Mouse (Mus musculus) neural tube, embryonic 14.5 days (tissue): ENCODE data around the gene Pecr. TPM values are rescaled to one million over a fixed set of nuclear protein-coding genes. Genes with fewer than 3 reads are reported as not detected.
A peak's percentile ranks its signal among the peaks of the same experiment; 100 is the strongest.

Experiments used
- ATAC-seq: fragments of 200-750 bp; cut with Nextera tagmentation; 2 replicates; pipeline ENCODE4 v1.8.0; 2017; ENCODE audit warnings: low read depth, mild to moderate bottlenecking, moderate TSS enrichment, moderate library complexity
- H3K27ac ChIP-seq: fragments of 300-500 bp; sonication (generic); 2 replicates; pipeline ENCODE4 v1.5.1; 2014; ENCODE audit warnings: low read depth, mild to moderate bottlenecking, control low read depth, low read length, moderate library complexity, mixed read lengths
- H3K27me3 ChIP-seq: fragments of 300-500 bp; sonication (generic); 2 replicates; pipeline ENCODE4 v1.6.1; 2014; ENCODE audit warnings: low read length; ENCODE audit not compliant: control insufficient read depth, insufficient read depth
- H3K36me3 ChIP-seq: fragments of 300-500 bp; sonication (generic); 2 replicates; pipeline ENCODE4 v1.6.1; 2014; ENCODE audit warnings: low read length, mixed read lengths; ENCODE audit not compliant: control insufficient read depth, insufficient read depth
- H3K4me1 ChIP-seq: fragments of 300-500 bp; sonication (generic); 2 replicates; pipeline ENCODE4 v1.6.1; 2014; ENCODE audit warnings: low read length; ENCODE audit not compliant: control insufficient read depth, insufficient read depth
- H3K4me2 ChIP-seq: fragments of 300-500 bp; sonication (generic); 2 replicates; pipeline ENCODE4 v1.6.1; 2014; ENCODE audit warnings: mild to moderate bottlenecking, low read depth, low read length, control low read depth
- H3K4me3 ChIP-seq: fragments of 300-500 bp; sonication (generic); 2 replicates; pipeline ENCODE4 v1.5.1; 2014; ENCODE audit warnings: low read depth, low read length, control low read depth, mixed read lengths
- H3K9ac ChIP-seq: fragments of 300-500 bp; sonication (generic); replicated peaks from 2 replicates; pipeline ENCODE4 v1.6.1; 2014; ENCODE audit warnings: low read depth, mild to moderate bottlenecking, control low read depth, low read length, mixed read lengths
- H3K9me3 ChIP-seq: fragments of 300-500 bp; sonication (generic); 2 replicates; pipeline ENCODE4 v1.6.1; 2016; ENCODE audit warnings: low read length; ENCODE audit not compliant: control insufficient read depth
- WGBS: fragments of 180-500 bp; shearing (Covaris S2); extraction: QIAGEN DNeasy Blood & Tissue Kit; methylation state at CpG from one replicate; pipeline ENCODE4 v1.1.7; 2014; 5-methylcytosine and 5-hydroxymethylcytosine counted together
- polyA plus RNA-seq: library from polyadenylated mRNA; unstranded; fragments of >200 nt; fragmentation: Nextera tagmentation; extraction: Ambion mirVana; gene quantifications from 2 replicates; pipeline ENCODE4 v1.2.1, GENCODE M21; 2014

The Pecr gene
- polyA plus RNA-seq, 1 experiment from 2014 or later, result 7.6 TPM

GRCm38 (mm10) chr1:72218626-72219025 is 65.5 kb downstream of the Pecr start:
- ATAC-seq, result no peak
- Histone ChIP-seq H3K4me1 (no peaks in the 10 kb centered on the region), H3K27me3 (no peaks in the 10 kb centered on the region), H3K9me3 (no peaks in the 10 kb centered on the region), H3K27ac (no peak overlapping the region), H3K36me3 (no peaks in the 10 kb centered on the region), H3K4me2 (no peak overlapping the region), H3K4me3 (no peak overlapping the region), H3K9ac (no peak overlapping the region)
- 77% methylated on average over 2 of the region's 2 CpGs for WGBS

DNA sequence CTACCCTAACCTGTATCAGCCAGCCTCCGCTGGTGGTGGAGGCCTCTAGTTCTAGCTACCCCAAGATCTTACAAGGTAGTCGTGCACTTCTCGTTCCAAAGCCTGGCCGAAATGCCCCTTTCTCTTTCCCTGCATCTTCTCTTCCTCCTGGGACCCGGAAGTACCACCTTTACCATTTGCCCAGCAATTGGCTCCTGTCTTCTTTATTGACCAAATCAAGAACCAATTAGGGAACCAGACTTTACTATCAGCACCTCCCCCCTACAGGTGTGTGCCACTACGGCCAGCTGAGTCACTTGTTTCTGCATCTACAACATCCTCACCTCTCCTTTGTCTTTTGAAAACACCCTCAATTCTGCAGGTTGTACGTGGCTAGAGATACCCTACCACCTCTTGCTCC is 67.4 kb downstream of the Pecr start:
- 90% methylated on average over 7 of the region's 7 CpGs for WGBS

GRCm38 (mm10) chr1:72215174-72215573 is 68.9 kb downstream of the Pecr start:
- 83% methylated on average over 4 of the region's 4 CpGs for WGBS
- H3K4me3 ChIP-seq, result no peak overlapping the region
- H3K9me3 ChIP-seq, result no peaks in the 10 kb centered on the region
- no peak for ATAC-seq
- H3K27me3 ChIP-seq, result no peaks in the 10 kb centered on the region
- H3K9ac ChIP-seq, result no peak overlapping the region
- H3K27ac ChIP-seq, result no peak overlapping the region
- H3K36me3 ChIP-seq, result no peaks in the 10 kb centered on the region
- H3K4me2 ChIP-seq, result no peak overlapping the region
- peaks cover 6% of the 10 kb centered on the region; the same call in 1 of the 2 replicates for H3K4me1 ChIP-seq

More for the DNA sequence above, 67.4 kb downstream of the Pecr start:
- Histone ChIP-seq H3K9ac (no peak overlapping the region), H3K4me2 (no peak overlapping the region), H3K27me3 (no peaks in the 10 kb centered on the region), H3K4me3 (no peak overlapping the region), H3K9me3 (no peaks in the 10 kb centered on the region), H3K36me3 (no peaks in the 10 kb centered on the region), H3K4me1 (no peaks in the 10 kb centered on the region), H3K27ac (no peak overlapping the region)
- no peak for ATAC-seq

GRCm38 (mm10) chr1:72214470-72214961 is 69.6 kb downstream of the Pecr start:
- Histone ChIP-seq H3K4me2 (no peak overlapping the region), H3K36me3 (no peaks in the 10 kb centered on the region), H3K27ac (no peak overlapping the region), H3K9ac (no peak overlapping the region), H3K4me3 (no peak overlapping the region), H3K4me1 (peaks cover 6% of the 10 kb centered on the region; the same call in 1 of the 2 replicates), H3K27me3 (no peaks in the 10 kb centered on the region), H3K9me3 (no peaks in the 10 kb centered on the region)
- ATAC-seq, result no peak
- WGBS, result 59% methylated on average over 7 of the region's 7 CpGs

DNA sequence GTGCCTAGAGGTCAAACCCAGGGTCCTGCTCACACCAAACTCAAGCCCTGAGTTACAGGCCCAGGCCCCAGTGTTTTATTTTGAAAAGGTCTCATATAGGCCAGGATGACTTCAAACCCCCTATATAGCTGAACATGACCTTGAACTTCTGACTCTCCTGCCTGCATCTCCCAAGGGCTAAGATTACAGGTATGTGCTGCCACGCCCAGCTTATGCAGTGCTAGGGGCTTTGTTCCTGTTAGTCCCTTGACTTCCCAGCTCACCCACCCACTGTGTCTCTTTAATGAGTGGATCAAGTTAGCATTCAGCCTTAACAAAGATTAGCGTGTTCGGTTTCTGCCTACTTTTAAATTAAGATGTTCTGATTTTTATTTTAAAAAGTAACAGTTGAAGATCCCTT is 70.2 kb downstream of the Pecr start:
- no peaks in the 10 kb centered on the region for H3K36me3 ChIP-seq
- no peak for ATAC-seq
- H3K9ac ChIP-seq, result no peak overlapping the region
- H3K4me3 ChIP-seq, result no peak overlapping the region
- peaks cover 6% of the 10 kb centered on the region; the same call in 1 of the 2 replicates for H3K4me1 ChIP-seq
- no peaks in the 10 kb centered on the region for H3K27me3 ChIP-seq
- no peak overlapping the region for H3K27ac ChIP-seq
- no peaks in the 10 kb centered on the region for H3K9me3 ChIP-seq
- no peak overlapping the region for H3K4me2 ChIP-seq
- 94% methylated on average over 3 of the region's 3 CpGs for WGBS

GRCm38 (mm10) chr1:72211701-72212699 is 72.1 kb downstream of the Pecr start, which contains the start of gene Mreg:
TSS of gene Mreg (minus strand) at chr1:72212307.
- Histone ChIP-seq H3K27ac (peak within 1 kb of the TSS; percentile 34; the same call in 1 of the 2 replicates), H3K4me1 (peaks cover 6% of the 10 kb centered on the region; the same call in 1 of the 2 replicates), H3K36me3 (no peaks in the 10 kb centered on the region), H3K4me2 (peak within 1 kb of the TSS; percentile 90), H3K4me3 (peak within 1 kb of the TSS; percentile 71), H3K9me3 (no peaks in the 10 kb centered on the region), H3K27me3 (no peaks in the 10 kb centered on the region), H3K9ac (peak within 1 kb of the TSS; percentile 77)
- ATAC-seq, result peak; percentile 74
- WGBS, result under 1% methylated on average over 89 of the region's 89 CpGs

DNA sequence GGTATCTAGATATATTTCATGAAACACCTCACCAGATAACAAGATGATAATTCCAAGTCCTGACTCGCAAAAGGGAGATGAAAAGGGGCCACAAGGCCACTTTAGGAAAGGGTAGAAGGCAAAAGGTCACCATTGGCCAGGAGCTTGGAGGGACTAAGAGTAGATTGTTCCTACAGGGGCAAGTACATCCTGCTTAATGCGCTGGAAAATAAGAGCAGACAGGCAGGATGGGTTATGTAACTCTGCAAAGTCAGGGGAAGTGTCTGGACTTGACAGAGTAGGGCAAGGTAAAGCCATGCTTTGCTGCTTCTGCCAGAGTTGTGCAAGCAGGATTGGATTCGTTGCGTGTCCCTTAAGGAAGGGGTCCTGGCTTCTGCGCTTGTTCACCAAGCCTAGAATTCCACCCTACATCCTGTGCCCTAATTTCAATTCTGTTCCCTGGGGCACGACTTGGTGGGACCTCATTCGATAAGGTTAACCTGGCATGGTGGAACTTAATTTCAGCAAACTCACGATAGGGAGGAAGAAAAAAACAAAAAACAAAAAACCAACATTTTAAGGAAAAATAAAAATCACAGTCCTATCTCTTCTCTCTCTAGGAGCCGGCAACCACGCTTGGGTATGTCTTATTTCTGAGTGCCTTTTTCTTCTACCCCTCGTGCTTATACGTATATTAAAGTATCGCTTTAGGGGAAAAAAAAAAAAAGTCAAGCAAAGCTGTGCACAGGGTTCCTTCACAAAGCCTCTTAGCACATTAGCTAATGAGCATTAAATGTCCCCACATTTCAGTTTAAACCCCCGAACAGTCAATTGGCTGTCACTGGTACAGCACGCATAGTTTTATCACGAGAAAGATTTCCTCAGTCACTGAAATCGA is 73.1 kb downstream of the Pecr start:
- 27% methylated on average over 17 of the region's 17 CpGs for WGBS
- no peak overlapping the region for H3K27ac ChIP-seq
- no peak for ATAC-seq

More for the DNA sequence above, 73.1 kb downstream of the Pecr start:
- peaks cover 6% of the 10 kb centered on the region; the same call in 1 of the 2 replicates for H3K4me1 ChIP-seq
- H3K4me3 ChIP-seq, result peak overlapping the region; percentile 71
- H3K9me3 ChIP-seq, result no peaks in the 10 kb centered on the region
- no peaks in the 10 kb centered on the region for H3K27me3 ChIP-seq
- peak overlapping the region; percentile 90 for H3K4me2 ChIP-seq
- H3K9ac ChIP-seq, result peak overlapping the region; percentile 8; the same call in 1 of the 2 replicates
- H3K36me3 ChIP-seq, result no peaks in the 10 kb centered on the region
